Mouse (Mus musculus): ENCODE results near the gene Rnase1.

The Rnase1 gene

DNA sequence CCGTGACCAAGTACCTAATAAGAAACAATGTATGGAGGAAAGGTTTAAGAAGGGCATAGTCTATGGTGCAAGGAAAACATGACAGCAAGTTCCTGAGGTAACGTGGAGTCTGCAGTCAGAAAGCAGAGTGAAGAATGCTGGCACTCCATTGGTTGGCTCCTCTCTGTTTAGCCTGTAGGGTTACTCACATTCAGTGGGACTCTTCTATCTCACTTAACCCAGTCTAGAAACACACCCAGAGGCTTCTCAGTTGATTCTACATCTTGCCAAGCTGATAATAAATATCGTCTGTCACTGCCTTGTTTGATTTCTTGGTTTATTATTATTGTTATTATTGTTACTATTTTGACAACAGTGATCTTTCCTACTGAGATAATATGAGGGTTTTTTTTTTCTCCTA is 4.0 kb downstream of the Rnase1 start:
- in situ Hi-C loops (cut with MseI, MboI) = no loop called here

DNA sequence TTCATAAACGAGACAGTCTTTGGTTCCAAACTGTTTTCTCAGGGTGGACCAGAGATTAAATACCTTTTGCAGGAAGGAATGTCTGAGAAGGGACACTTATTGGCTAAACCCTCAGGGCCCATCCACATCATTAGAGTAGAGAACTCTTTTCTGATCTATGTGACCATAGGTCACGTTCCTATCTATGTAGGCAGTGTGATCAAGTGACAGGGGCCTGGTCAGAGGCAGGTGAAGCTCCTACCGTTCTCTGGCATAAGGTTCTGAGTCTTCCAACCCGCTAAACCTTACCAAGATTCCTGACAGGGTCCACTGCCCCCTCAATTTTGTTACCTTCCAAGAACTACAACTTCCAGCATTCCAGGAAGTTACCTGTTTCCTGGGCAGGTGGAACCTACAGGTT is 4.5 kb downstream of the Rnase1 start:
- in situ Hi-C loops (cut with MseI, MboI) = no loop called here

DNA sequence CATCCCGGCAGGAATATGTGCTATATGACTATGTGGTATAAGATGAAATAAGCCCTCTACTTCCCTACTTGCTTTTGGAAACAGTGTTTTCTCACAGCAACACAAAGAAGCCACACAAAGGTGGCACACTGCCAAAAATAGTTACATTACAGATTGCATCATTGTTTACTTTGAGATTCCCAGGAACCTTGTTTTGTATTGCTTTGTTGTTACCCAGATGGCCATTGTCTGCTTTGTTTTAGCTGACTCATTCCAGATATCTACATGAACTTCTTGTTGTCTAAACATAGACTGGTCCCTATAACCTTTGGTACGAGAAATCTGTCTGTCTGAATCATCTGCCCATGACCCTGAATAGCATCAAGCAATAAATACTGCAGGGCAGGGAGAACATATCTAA is 6.2 kb downstream of the Rnase1 start:
- in situ Hi-C loops (cut with MseI, MboI) = no loop called here

DNA sequence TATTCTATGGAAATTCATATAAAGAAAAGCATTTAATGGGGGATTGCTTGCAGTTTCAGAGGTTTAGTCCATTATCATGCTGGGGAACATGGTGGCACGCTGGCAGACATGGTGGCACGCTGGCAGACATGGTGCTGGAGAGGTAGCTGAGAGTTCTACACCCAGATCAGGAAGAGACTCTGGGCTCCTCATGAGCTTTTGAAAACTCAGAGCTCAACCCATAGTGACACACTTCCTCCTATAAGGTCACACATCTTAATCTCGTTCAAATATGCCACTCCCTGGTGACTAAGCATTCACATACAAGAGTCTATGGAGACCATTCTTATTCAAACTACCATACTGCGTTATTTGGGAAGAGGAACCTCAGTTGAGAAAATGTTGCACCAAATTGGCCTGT is 14.2 kb downstream of the Rnase1 start:
- in situ Hi-C loops (cut with MseI, MboI) = no loop called here

DNA sequence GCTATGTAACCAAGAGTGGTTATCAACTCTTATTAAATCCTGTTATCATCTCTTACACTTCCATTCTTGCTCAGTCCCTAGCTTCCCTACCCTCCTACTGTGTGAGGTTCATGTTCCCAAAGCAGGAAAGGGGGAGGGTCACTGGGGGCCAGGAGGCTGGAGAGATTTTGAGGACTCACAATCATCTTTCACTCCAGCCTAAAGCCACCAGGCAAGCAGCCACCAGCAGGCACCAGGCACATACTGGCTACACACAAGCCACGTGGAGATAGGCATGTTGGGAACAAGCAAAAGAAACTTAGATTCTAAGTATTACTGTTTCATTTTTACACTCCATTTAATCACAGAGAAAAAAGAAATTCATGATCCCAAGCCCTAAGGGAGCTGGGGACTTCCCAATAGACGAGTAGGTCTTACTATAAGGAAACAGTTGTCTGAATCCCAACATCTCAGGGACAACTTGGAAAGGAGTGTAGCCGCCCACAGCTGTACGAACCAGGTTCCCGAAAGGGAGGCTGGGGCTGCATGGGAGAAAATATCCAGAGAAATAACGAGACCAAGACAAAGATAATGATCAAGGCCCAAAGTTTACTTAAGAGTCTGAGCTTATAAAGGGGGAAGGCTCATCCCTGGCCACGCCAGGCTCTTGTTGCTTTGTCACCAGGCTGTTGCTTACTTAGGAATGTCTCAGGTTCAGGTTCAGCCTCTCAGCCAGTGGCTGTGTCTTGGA is 15.3 kb downstream of the Rnase1 start:
- in situ Hi-C loops (cut with MseI, MboI) = no loop called here

DNA sequence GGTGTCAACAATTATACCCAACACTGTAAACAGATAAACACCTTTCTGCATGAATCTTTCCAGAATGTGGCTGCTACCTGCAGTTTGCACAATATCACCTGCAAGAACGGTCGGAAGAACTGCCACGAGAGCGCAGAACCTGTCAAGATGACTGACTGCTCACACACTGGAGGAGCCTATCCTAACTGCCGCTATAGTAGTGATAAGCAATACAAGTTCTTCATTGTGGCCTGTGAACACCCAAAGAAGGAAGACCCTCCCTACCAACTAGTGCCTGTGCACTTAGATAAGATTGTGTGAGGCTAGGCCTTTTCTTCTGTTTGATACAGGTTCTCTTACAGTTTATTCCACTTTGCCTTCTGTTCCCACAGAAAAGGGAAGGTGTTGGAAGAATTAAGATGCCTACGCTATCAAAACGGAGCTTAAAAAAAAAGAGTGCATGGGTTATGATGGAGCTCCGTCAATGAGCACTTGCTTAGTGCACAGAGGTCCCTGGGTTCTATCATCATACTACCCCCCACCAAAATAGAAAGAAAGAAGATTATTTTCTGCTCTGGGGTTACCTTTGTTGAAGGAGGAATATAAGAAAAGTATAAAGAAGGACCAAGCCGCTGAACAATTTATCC is 16.2 kb downstream of the Rnase1 start:
- in situ Hi-C loops (cut with MseI, MboI) = no loop called here

DNA sequence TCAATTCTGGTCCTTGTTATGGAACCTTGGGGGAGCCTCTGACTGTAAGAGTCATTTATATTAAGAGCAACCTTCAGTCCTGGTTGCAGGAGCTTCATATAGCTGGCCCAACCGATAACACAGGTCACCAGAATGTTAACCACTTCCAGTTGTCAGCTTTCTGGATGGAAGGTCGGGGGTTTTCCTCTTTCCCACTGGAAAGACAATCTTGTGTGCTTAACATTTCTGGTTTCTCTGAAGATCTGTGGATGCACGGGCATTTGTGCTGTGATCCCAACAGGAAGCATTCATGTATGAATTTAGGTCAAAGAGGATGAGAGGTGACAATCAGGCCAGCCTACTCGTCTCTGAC is 17.0 kb downstream of the Rnase1 start:
- in situ Hi-C loops (cut with MseI, MboI) = no loop called here

DNA sequence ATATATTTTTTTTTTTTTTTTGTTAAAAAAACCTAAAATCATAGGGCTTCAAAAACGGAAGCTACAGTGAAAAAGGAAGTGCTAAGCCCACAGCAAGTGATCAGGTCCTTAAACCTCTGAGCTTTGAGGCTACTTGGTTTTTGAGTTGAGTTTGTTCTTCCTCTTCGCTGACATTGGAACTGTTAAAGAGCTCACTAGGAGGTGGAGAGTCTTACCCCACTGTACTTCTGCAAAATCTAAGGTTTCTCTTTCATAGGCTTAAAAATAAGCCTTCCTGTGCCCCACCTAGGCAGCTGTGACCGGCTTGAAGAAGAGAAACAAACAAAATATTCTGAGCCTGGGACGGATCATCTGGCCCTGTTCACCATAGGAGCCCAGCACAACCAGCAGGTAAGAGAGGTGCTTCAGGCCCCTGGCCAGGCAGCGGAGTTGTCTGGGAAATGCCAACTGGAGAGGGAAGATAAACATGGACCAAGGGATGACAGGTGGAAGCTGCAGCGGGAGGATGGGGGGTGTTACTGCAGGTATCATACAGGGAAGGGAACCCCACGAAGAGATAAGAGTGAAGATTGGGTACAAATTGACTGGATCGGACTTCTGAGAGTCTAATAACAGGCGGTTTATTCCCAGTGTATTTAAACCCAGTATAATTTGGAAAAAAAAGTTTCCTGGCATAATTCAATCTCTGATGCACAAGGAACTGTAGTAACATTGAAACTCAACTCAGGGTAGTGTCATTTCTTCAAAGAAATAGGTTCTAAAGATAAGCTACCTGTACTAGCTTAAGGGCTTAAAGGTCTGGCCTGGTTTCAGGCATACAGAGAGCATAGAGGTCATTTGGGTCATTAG is 17.6 kb downstream of the Rnase1 start:
- in situ Hi-C loops (cut with MseI, MboI) = no loop called here

DNA sequence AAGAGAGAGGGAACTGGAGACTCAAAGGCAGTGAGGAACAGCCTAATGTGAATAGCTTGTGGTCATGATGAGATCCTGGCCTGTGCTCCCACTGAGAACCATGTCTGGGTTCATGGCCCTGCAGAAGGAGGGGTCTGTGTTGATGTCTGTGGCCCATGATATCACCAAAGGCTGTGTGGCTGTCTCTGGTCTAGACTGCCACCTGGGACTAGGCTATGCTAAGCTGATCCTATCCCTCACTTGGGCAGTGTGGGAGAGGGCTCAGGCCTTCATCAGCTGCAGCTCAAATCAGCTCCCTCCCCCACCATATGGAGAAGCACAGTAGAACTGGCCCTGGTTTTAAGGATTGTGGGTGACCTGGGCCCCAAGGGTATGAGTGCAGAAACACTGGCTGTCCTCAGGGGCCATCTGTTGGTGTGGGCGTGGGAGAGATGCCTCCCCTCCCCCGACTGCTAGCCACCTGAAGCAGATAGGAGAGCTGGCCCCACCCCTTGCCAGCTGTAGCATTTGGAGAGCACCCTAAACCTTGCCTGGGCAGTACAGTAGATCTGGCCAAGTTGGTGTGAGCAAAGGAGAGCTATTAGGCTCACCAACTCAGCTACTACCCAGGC is 18.8 kb downstream of the Rnase1 start:
- in situ Hi-C loops (cut with MseI, MboI) = no loop called here

DNA sequence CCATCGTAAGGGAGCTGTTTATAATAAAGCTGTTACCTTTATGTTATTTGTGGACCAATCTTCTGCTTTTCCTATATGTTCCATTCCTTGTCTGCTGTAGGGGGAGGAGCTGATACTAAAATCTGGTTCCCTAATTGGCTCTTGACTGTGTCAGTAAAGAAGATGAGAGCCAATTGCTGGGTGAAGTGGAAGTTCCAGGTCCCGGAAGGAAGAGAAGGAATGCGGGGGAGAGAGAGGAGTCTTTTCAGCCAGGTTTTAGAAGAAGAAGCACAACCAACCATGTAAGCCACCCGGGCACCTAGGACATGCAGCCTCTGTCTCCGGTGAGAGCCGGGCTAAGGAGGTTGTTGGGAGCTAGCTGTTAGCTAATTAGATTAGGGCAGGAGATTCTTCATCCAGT is 20.9 kb downstream of the Rnase1 start:
- in situ Hi-C loops (cut with MseI, MboI) = no loop called here

DNA sequence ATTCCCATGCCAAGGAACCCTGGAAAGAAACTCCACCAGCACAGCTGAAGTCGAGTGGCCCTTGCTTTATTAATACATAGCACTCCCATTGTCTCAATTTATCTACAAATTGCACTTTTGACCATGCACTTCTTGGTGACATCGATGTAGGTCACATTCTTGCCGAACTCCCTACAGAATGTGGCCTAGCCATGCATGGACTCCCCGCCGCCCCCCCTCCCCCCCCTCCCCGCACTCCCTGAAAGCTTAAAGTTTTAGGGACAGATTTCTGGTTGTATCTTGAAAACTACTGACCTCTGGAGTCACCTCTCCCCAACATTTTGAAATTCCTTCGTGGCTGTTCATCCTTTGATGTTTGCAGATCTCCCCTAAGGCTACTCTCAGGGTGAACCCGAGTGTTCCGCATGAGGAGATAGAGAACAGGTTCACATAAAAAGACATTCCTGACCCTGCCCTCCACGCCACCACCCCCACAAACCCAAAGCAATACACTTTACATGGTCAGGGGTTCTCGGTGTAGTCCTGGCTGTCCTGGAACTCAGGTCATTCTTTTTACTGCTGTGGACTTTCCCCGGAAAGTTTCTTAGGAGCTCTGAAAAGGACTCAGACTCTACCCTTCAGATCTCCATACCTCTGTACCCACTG is 32.5 kb downstream of the Rnase1 start, which contains the start of gene Eddm3b:
TSS of gene Eddm3b (plus strand) at position 511 of the 645 bp plus-strand sequence.
- in situ Hi-C loops (cut with MseI, MboI) = loop anchor here in 1 of 2 experiments (5.0 kb wide), 1 partner anchor 53 kb away; no protein-coding TSS in a partner anchor

DNA sequence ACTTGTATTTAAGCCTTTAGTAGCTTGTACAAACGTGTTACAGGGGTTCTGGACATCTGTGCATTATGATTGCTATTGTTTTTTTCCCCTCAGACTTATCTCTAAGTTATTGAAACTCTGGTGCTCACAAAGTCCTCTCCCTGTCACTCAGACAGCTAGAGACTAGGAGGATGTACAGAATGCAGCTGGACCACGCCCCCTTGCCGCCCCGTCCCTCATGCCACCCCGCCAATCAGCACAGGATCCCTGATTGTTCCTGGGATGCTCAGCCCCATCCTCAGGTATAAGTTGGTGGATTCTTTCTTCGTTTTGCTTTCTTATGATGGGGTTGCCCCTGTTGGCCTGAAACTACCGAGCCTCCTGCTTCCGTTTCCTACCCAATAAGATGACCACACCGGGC is 33.1 kb downstream of the Rnase1 start:
- in situ Hi-C loops (cut with MseI, MboI) = loop anchor here in 1 of 2 experiments (5.0 kb wide), 1 partner anchor 54 kb away; no protein-coding TSS in a partner anchor

DNA sequence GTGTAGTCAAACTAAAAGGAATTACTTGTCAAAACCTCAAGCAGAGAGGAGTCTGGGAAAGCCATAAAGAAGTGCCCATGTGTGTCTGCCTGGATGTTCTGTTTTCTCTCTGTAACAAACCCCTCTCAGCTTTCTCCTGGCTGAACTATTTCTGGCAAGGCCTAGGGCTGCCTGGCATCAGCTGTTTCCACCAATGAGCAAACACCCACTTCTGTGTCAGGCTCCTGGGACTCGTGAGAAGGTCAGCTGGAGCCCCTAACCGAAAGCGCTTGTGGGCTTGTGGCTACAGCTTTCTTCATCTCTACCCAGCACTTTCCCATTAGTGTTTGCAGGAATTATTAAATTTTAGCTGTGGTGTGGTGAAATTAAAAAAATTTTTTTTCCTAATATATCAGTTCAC is 34.6 kb downstream of the Rnase1 start:
- in situ Hi-C loops (cut with MseI, MboI) = loop anchor here in 1 of 2 experiments (5.0 kb wide), 1 partner anchor 55 kb away; no protein-coding TSS in a partner anchor

DNA sequence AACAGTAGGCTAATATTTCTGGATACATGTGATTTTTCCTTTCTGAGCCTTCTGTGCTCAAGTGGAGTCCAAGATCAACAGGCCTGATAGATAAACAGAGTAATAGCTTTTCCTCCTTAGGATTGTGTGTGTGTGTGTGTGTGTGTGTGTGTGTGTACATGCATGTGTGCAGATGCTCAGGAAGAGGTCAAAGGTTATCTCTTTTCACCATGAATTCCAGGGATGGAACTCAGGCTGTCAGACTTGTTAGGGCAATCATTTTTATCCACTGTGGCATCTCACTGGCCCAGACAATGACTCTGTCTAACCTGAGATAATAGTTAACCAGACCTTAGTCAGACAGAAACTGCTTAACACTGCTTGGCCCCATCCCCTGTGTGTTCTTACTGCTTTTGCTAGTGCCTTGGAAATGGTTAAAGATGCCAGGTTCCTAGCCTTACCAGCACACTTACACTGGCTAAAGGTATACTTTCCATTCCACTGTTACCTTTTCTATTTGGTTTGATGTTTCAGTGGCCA is 40.1 kb downstream of the Rnase1 start:
- in situ Hi-C loops (cut with MseI, MboI) = loop anchor here in 1 of 2 experiments (5.0 kb wide), 1 partner anchor 56 kb away; the partner anchor contains the start of gene Rnase2b

DNA sequence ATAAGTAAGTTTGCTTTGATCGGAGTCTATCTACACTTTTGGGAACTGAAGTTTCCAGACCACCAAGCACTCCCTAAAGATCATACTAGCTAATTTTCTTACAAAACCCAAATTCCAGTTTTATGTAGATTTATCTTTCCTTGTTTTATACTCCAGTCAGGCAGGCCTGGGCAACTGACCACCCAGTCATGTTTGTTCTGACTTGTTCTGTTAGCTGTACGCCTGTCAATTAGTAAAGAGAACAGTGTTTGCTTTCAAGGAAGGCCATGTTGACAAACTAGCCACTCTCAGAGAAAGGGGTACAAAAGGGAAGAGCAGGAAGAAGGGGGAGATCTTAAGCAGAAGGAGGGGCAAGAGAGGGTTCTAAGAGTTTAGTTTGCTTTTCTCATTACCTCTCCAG is 42.2 kb downstream of the Rnase1 start:
- in situ Hi-C loops (cut with MseI, MboI) = loop anchor here in 1 of 2 experiments (5.0 kb wide), 1 partner anchor 138 kb away; no protein-coding TSS in a partner anchor

DNA sequence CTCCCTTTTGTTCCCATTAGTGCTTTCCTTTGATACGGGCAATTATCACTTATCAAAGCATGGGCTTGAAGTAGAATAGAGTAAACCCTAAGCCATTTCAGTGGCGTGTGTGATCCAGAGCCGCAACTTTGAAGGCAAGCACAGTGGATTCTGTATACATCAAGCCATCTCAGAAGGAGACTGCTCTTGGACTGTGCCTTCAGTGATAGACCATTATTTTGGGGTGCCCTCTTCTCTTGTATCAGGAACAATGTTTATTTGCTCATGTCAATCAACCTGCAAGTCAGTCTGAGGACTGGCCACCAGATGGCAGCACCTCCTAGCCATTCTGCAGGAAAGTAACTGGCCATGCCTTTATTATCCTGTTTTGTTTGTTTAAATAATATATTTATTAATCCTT is 43.4 kb downstream of the Rnase1 start:
- in situ Hi-C loops (cut with MseI, MboI) = loop anchor here in 1 of 2 experiments (5.0 kb wide), 1 partner anchor 139 kb away; no protein-coding TSS in a partner anchor

DNA sequence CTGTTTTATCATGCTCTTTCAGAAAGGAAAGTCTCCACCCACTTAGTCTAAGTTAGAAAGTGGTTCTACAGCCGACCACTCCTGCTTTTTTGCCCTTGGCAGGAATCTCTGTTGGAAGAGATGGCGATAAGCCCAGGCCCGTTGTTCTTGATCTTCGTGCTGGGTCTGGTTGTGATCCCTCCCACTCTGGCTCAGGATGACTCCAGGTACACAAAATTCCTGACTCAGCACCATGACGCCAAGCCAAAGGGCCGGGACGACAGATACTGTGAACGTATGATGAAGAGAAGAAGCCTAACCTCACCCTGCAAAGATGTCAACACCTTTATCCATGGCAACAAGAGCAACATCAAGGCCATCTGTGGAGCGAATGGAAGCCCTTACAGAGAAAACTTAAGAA is 45.3 kb downstream of the Rnase1 start:
- in situ Hi-C loops (cut with MseI, MboI) = loop anchor here in 1 of 2 experiments (5.0 kb wide), 1 partner anchor 141 kb away; no protein-coding TSS in a partner anchor

DNA sequence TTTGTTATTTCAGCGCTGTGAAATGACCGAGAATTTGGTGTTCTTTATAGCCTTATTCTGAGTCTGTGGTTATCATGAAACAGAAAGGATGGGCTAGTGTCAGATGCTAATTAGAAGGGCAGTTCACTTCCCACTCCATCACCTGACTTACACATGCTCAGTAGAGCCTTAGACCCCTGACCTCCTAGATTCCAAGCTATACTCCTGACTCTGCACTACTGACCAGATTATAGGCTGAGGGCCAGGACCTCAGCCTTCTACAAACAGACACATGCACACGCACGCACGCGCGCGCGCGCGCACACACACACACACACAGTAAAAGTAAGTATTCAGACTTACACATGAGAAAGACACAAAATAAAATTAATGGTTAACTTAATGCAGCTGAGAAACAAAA is 47.7 kb downstream of the Rnase1 start:
- in situ Hi-C loops (cut with MseI, MboI) = loop anchor here (5.0 to 10.0 kb wide), 2 partner anchors 294 to 673 kb away; partner anchors contain the start of genes Ang4 (in 2 of the 2), Ccnb1ip1 (in 1 of the 2) and Parp2 (in 1 of the 2)

DNA sequence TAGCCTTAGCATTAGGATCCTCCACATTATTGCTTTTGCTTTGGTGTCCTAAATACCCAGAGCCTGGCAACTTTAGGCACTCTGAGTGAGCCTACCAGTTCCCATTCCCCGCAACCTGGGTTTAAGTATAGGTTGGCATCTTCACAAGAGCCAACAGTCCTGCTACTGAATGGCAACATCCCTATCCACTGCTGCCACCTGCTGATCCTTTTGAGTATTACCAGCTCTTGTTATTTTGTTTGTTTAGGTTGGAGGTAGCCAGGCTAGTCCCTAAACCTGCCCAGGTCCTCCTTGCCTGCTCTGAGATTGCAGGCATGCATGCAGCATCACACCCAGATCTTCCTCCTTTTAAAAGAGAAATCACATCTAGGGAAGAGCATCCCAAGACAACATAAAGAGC is 48.3 kb downstream of the Rnase1 start:
- in situ Hi-C loops (cut with MseI, MboI) = loop anchor here (5.0 to 10.0 kb wide), 2 partner anchors 293 to 674 kb away; partner anchors contain the start of genes Ang4 (in 2 of the 2), Ccnb1ip1 (in 1 of the 2) and Parp2 (in 1 of the 2)
